ENCODE assay signal across 23 mouse cellular contexts in the genomic region with DNA sequence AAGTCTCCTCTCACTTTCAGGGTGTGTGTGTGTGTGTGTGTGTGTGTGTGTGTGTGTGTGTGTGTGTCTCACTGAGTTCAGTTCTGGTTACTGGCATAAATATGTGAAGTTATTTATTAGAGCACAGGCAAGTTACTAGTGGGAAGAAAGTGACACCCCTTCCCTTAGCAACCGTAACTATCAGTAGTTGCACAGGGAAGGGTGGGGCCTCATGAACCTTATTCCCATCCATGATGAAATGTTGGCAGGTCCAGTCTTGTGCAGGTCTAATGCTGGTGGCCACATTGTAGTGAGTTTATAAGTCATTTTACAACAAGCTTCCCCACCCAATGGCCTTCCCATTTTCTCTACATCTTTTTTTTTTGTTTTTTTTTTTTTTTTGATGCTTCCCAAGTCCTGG.
A peak's percentile ranks its signal among the peaks of the same experiment; 100 is the strongest.
DNase-seq lines count a peak whose midpoint lies in the region; ATAC-seq and TF ChIP-seq lines count a peak whose summit lies in the region.
"Had no signal": no experiment of that assay in that cellular context is flagged by ENCODE, and none has a peak within 500 bp of the region (broad histone marks: within the 10 kb centered on the region; RNA-seq: fewer than 3 reads in every experiment).

No protein-coding gene starts in this region.

- no peak overlapping the region for H3K4me2 ChIP-seq in intestine, embryonic 14.5 days (ENCODE audit: low read length)
- H3K4me2 ChIP-seq in intestine, embryonic 16.5 days (ENCODE audit: low read depth, low read length), result no peak overlapping the region
- no peak overlapping the region for H3K4me2 ChIP-seq in liver, embryonic 11.5 days
- H3K4me2 ChIP-seq in liver, embryonic 16.5 days (ENCODE audit: low read depth, low read length), result no peak overlapping the region
- H3K4me2 ChIP-seq: embryonic facial prominence, embryonic 13.5 days; forebrain, embryonic 13.5 days; heart, embryonic 11.5 days; hindbrain, embryonic 15.5 days had no signal

- H3K4me1 ChIP-seq in intestine, embryonic 14.5 days (replicated peaks; ENCODE audit: control insufficient read depth, insufficient read depth, low read length), result peaks cover 5% of the 10 kb centered on the region
- peaks cover 7% of the 10 kb centered on the region for H3K4me1 ChIP-seq in intestine, embryonic 16.5 days (ENCODE audit: control insufficient read depth, insufficient read depth, low read length)
- peaks cover 14 to 20% of the 10 kb centered on the region in 2 experiments for H3K4me1 ChIP-seq in MEL (ENCODE audit: control insufficient read depth in 1 of 2, insufficient read depth in 2 of 2, low read length in 2 of 2)
- H3K4me1 ChIP-seq in liver, embryonic 11.5 days (replicated peaks; ENCODE audit: control insufficient read depth, insufficient read depth, low read length), result peaks cover 7% of the 10 kb centered on the region
- H3K4me1 ChIP-seq in liver, embryonic 16.5 days (ENCODE audit: control insufficient read depth, low read depth, low read length), result peaks cover 6% of the 10 kb centered on the region; the same call in 1 of the 2 replicates
- H3K4me1 ChIP-seq: hindbrain, embryonic 15.5 days had no signal

- no peak overlapping the region for H3K4me3 ChIP-seq in intestine, embryonic 14.5 days (ENCODE audit: low read depth, low read length)
- no peak overlapping the region for H3K4me3 ChIP-seq in intestine, embryonic 16.5 days (ENCODE audit: low read length)
- H3K4me3 ChIP-seq in MEL (ENCODE audit: control insufficient read depth in 1 of 2, insufficient read depth in 1 of 2, low read depth in 2 of 2, low read length in 2 of 2), result no peak overlapping the region
- H3K4me3 ChIP-seq in liver, embryonic 11.5 days (ENCODE audit: low read depth, low read length), result no peak overlapping the region
- no peak overlapping the region for H3K4me3 ChIP-seq in liver, embryonic 16.5 days (ENCODE audit: low read depth, low read length)
- H3K4me3 ChIP-seq: embryonic facial prominence, embryonic 13.5 days; forebrain, embryonic 13.5 days; hindbrain, embryonic 15.5 days had no signal

- no peak for TF ChIP-seq EP300 in MEL (IDR thresholded peaks at IDR 0.05; ENCODE audit: low read depth in 1 of 2, low read length in 2 of 2)

- TF ChIP-seq CTCF in MEL (IDR thresholded peaks at IDR 0.05 in 2 of 3, conservative IDR thresholded peaks at IDR 0.05 in 1 of 3; ENCODE audit: control insufficient read depth in 1 of 3, insufficient read depth in 1 of 3, low read depth in 2 of 3, low read length in 3 of 3, poor library complexity in 1 of 3, severe bottlenecking in 1 of 3), result no peak

- no peaks in the 10 kb centered on the region for H3K27me3 ChIP-seq in intestine, embryonic 14.5 days (replicated peaks; ENCODE audit: control insufficient read depth, insufficient read depth, low read length)
- H3K27me3 ChIP-seq in intestine, embryonic 16.5 days (replicated peaks; ENCODE audit: control insufficient read depth, insufficient read depth, low read length), result no peaks in the 10 kb centered on the region
- no peaks in the 10 kb centered on the region for H3K27me3 ChIP-seq in MEL (ENCODE audit: control insufficient read depth in 1 of 2, insufficient read depth in 2 of 2, low read length in 2 of 2)
- no peaks in the 10 kb centered on the region for H3K27me3 ChIP-seq in liver, embryonic 11.5 days (replicated peaks; ENCODE audit: control insufficient read depth, insufficient read depth, low read length)
- H3K27me3 ChIP-seq in liver, embryonic 16.5 days (ENCODE audit: control insufficient read depth, insufficient read depth, low read depth, low read length), result no peaks in the 10 kb centered on the region
- H3K27me3 ChIP-seq: embryonic facial prominence, embryonic 13.5 days; forebrain, embryonic 13.5 days; hindbrain, embryonic 15.5 days had no signal

- H3K9ac ChIP-seq in intestine, embryonic 14.5 days (ENCODE audit: low read length), result no peak overlapping the region
- H3K9ac ChIP-seq in intestine, embryonic 16.5 days (ENCODE audit: low read depth, low read length), result no peak overlapping the region
- no peak overlapping the region for H3K9ac ChIP-seq in MEL (ENCODE audit: control insufficient read depth, low read depth, low read length, poor library complexity, severe bottlenecking)
- no peak overlapping the region for H3K9ac ChIP-seq in liver, embryonic 11.5 days (ENCODE audit: low read depth, low read length)
- no peak overlapping the region for H3K9ac ChIP-seq in liver, embryonic 16.5 days (ENCODE audit: low read depth, low read length)
- H3K9ac ChIP-seq: embryonic facial prominence, embryonic 13.5 days; forebrain, embryonic 13.5 days; hindbrain, embryonic 15.5 days had no signal

- ATAC-seq in intestine, embryonic 14.5 days (replicated peaks; ENCODE audit: low FRiP score, low TSS enrichment, low read depth), result no peak
- no peak; the same call in 1 of the 2 replicates for ATAC-seq in intestine, embryonic 16.5 days
- peak; percentile 68 for ATAC-seq in liver, embryonic 11.5 days (replicated peaks; ENCODE audit: low FRiP score)
- ATAC-seq in liver, embryonic 16.5 days (ENCODE audit: low read depth), result peak; percentile 75
- ATAC-seq: forebrain, embryonic 13.5 days had no signal

- H3K36me3 ChIP-seq in intestine, embryonic 14.5 days (ENCODE audit: control insufficient read depth, insufficient read depth, low read length), result no peaks in the 10 kb centered on the region
- H3K36me3 ChIP-seq in intestine, embryonic 16.5 days (ENCODE audit: control insufficient read depth, insufficient read depth, low read length), result no peaks in the 10 kb centered on the region
- H3K36me3 ChIP-seq in MEL (ENCODE audit: control insufficient read depth in 1 of 2, insufficient read depth in 2 of 2, low read length in 2 of 2), result peaks cover 0 to 11% of the 10 kb centered on the region in 2 experiments; a peak in 2 of 4 replicates
- no peaks in the 10 kb centered on the region for H3K36me3 ChIP-seq in liver, embryonic 11.5 days (ENCODE audit: control insufficient read depth, insufficient read depth, low read length)
- H3K36me3 ChIP-seq in liver, embryonic 16.5 days (ENCODE audit: control insufficient read depth, insufficient read depth), result no peaks in the 10 kb centered on the region
- H3K36me3 ChIP-seq: embryonic facial prominence, embryonic 13.5 days; hindbrain, embryonic 15.5 days had no signal

- no peaks in the 10 kb centered on the region for H3K9me3 ChIP-seq in intestine, embryonic 14.5 days (ENCODE audit: control insufficient read depth, low read length)
- no peaks in the 10 kb centered on the region for H3K9me3 ChIP-seq in intestine, embryonic 16.5 days (ENCODE audit: control insufficient read depth, low read length)
- H3K9me3 ChIP-seq in MEL (replicated peaks; ENCODE audit: insufficient read depth, low read length), result no peaks in the 10 kb centered on the region
- no peaks in the 10 kb centered on the region for H3K9me3 ChIP-seq in liver, embryonic 11.5 days (ENCODE audit: control insufficient read depth, low read length)
- no peaks in the 10 kb centered on the region for H3K9me3 ChIP-seq in liver, embryonic 16.5 days (replicated peaks; ENCODE audit: control insufficient read depth, low read length)
- H3K9me3 ChIP-seq: embryonic facial prominence, embryonic 13.5 days; forebrain, embryonic 13.5 days; hindbrain, embryonic 15.5 days had no signal

- DNase-seq in intestine, embryonic 14.5 days (ENCODE audit: low spot score), result peak; percentile 47
- DNase-seq in MEL (ENCODE audit: low read depth, low spot score), result peak; percentile 29
- DNase-seq in liver, embryonic 11.5 days (ENCODE audit: low spot score), result no peak
- no peak for DNase-seq in layer of hippocampus, postnatal 25 days (ENCODE audit: extremely low spot score in 1 of 2, low spot score in 1 of 2)
- DNase-seq in kidney, postnatal 25 days, result no peak
- DNase-seq: adrenal gland, adult 2 months; adrenal gland, postnatal 36 days; cerebellum, adult 18-20 months; cerebellum, postnatal 10 days; gastrocnemius, postnatal 10 days; heart, adult 18-20 months; kidney, adult 11 months; kidney, postnatal 4 days; midbrain, embryonic 14.5 days; thymus, adult 2 months; thymus, postnatal 36 days had no signal

- WGBS in intestine, embryonic 14.5 days, result 88% methylated on average over 1 of the region's 1 CpGs
- 64% methylated on average over 1 of the region's 1 CpGs for WGBS in intestine, embryonic 16.5 days
- 78% methylated on average over 1 of the region's 1 CpGs for WGBS in liver, embryonic 11.5 days
- 55% methylated on average over 1 of the region's 1 CpGs for WGBS in liver, embryonic 16.5 days (ENCODE audit: insufficient replicate concordance)

- no peak for TF ChIP-seq POLR2A in MEL (IDR thresholded peaks at IDR 0.05; ENCODE audit: control insufficient read depth in 1 of 2, insufficient read depth in 1 of 2, low read depth in 1 of 2, low read length in 2 of 2, poor library complexity in 1 of 2)

- no peak for TF ChIP-seq RAD21 in MEL (IDR thresholded peaks at IDR 0.05; ENCODE audit: low read depth, low read length)

- no peak overlapping the region for H3K27ac ChIP-seq in intestine, embryonic 14.5 days (ENCODE audit: low read depth)
- H3K27ac ChIP-seq in intestine, embryonic 16.5 days (ENCODE audit: low read length), result no peak overlapping the region
- H3K27ac ChIP-seq in MEL (ENCODE audit: control insufficient read depth, low read depth, low read length), result no peak overlapping the region
- no peak overlapping the region for H3K27ac ChIP-seq in liver, embryonic 11.5 days (ENCODE audit: low read depth, low read length)
- no peak overlapping the region for H3K27ac ChIP-seq in liver, embryonic 16.5 days (ENCODE audit: low read length)
- H3K27ac ChIP-seq: embryonic facial prominence, embryonic 13.5 days; forebrain, embryonic 13.5 days; hindbrain, embryonic 15.5 days; macrophage had no signal

- H3K79me2 ChIP-seq in MEL (ENCODE audit: control insufficient read depth, insufficient read depth, low read length, poor library complexity), result no peaks in the 10 kb centered on the region

TF ChIP-seq in MEL, 35 proteins besides CTCF, POLR2A, EP300 and RAD21:
- TF ChIP-seq ZNF384 (IDR thresholded peaks at IDR 0.05; ENCODE audit: low read depth, low read length), result peak; percentile 45; the same call in 1 of the 2 replicates
- TF ChIP-seq RCOR1 (IDR thresholded peaks at IDR 0.05; ENCODE audit: low read depth, low read length), result no peak
- no peak for TF ChIP-seq UBTF (IDR thresholded peaks at IDR 0.05; ENCODE audit: borderline replicate concordance, insufficient read depth, low read depth, low read length)

Comparison
In these comparisons a context has a peak if more than half of its experiments do, and no peak if none do; other contexts are left out.
1. ATAC-seq: peak in liver, embryonic 11.5 days (single experiment) and liver, embryonic 16.5 days (single experiment); none in intestine, embryonic 14.5 days (single experiment) and intestine, embryonic 16.5 days (single experiment).
2. DNase-seq: peak in intestine, embryonic 14.5 days (single experiment) and MEL (single experiment); none in liver, embryonic 11.5 days (single experiment), layer of hippocampus, postnatal 25 days (0 of 2) and kidney, postnatal 25 days (0 of 2).